Mouse (Mus musculus) layer of hippocampus, postnatal 10 days (tissue): ENCODE measurements around the gene Atp6v0e. TPM values are rescaled to one million over a fixed set of nuclear protein-coding genes. Genes with fewer than 3 reads are reported as not detected.
A peak's percentile ranks its signal among the peaks of the same experiment; 100 is the strongest.

Experiments used
- DNase-seq, 2 experiments: peaks; one replicate each; pipeline ENCODE4 v3.0.0; 2021; ENCODE audit warnings: low spot score in 2 of 2
- total RNA-seq, 2 experiments: library from RNA; stranded (reverse); gene quantifications; 2 replicates each; pipeline ENCODE4 v1.2.3; 2021

The Atp6v0e gene
- total RNA-seq, 2 experiments from 2014 or later: 35.5 to 38.6 TPM

DNA sequence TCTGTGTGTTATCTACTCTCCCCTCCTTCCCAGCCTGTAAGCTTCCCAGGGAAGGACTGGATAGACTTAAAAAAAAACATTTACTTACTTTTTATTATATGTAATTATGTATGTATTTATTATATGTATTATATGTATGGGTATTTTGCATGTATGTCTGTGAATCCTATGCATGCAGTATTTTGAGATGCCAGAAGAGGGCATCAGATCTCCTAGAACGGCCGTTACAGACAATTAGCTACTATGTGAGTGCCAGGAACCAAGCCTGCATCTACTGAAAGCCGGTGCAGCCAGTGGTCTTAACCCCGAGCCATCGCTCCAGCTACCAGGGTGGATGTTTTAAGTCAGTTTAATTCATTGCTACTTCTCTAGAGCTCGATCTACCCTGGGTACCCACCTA is 18.2 kb downstream of the Atp6v0e start:
- DNase-seq: no peak

DNA sequence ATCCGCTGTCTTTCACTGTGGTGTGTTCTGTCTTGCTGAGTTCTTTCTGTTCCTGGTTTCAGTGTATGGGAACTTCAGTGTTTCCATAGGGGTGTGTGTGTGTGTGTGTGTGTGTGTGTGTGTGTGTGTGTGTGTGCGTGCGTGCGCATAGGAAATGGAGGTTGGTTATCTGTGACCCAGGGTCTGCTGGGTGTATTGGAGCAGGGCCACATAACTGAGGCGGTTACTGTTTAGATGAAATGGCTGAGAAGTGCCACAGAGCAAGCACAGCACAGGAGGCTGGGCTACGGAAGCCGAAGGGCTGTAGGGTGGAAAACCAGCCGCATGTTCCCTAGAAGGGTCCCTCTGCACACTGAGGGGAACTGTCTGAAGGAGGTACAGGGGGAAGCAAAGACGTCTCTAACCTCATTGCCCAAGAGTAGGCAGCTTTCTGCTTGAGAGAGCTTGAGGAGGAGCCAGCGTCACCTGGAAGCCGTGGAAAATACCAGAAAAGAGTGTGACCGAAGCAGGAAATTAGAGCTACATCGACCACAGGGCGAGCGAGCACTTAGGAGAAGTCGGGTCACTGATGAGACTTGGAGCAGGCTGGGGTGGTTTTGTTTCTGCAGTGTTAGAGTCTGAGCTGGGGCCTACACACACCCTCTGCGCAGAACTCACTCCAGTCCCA is 23.4 kb downstream of the Atp6v0e start:
- DNase-seq: no peak

DNA sequence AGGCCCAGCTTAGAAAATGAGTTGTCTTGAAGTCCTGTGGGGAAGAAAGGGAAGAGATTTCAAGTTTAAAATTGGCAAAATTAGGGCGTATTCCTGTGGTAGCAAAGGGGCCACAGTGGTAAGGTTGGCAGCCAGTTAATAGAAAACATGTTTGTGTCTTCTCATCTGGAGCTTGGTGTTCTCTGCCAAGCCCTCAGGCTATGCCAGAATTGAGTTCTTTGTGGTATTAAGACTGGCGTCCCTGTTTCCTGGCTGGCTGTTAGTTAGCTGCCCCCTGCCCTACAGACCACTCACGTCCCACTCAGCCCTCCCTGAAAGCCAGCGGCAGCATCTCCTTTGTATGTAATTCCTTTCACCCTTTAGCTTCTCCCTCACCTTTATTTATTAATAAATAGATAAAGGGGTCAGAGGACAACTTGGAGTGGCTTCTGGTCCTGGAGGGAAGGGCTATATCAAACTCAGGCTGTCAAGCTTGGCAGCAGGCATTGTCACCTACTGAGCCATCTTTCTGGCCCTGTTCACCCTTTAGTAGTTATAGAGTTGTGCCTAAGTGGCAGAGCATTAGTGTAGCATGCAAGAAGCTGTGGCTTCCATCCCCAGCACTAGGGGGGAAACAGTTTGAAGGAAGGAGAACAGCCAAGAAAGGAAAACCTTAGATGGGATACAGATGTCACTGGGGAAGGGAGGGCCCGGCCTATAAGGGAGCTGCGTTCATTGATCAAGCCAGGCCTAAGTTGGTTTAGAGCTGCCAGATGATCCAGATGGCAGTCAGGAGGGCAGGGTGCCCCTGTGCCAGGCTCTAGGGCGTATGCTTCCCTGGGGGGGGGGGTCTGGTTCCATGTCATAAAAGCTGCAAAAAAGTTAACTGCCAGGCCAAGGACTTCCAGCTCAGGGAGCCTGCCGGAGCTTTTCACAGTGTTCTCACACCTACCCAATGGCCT is 26.0 kb downstream of the Atp6v0e start:
- DNase-seq: peak; percentile 51 to 62

DNA sequence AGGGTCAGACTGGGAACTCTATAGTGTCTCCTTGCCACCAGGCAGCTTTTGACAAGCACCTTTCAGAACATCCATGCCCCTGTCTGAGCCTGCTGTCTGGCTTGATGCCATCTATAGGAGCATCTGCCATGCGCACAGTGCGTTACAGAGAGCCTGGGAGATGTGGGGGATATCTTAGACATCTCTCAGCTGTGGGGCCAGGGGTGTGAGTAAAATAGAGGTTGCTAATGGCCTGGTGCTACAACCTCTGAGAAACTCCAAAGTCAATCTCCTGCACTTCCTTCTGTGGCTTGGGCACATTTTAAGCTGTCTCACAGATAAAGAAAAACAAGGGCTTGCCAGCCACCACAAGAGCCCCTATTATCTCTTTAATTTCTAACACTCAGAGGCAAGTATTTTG is 26.8 kb downstream of the Atp6v0e start:
- DNase-seq: no peak

DNA sequence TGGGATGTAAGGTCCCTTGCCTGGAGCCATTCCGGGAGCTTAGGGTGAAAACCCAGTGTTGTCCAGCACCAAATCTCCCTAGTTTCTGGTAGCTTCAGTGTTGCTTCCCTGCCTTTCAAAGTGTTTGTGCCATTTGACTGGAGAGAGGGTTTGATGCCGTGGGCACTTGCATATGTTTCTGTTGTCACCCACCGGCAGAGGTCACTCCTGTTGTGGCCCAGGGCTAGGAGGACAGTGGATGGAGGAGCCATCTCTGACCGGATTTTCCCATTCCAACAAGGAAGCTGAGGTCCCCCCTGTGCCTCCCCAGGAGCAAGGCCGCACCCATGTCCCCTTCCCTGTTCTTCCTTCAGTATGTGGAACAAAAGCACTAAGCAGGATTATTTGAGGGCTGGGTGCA is 27.2 kb downstream of the Atp6v0e start:
- DNase-seq: no peak

DNA sequence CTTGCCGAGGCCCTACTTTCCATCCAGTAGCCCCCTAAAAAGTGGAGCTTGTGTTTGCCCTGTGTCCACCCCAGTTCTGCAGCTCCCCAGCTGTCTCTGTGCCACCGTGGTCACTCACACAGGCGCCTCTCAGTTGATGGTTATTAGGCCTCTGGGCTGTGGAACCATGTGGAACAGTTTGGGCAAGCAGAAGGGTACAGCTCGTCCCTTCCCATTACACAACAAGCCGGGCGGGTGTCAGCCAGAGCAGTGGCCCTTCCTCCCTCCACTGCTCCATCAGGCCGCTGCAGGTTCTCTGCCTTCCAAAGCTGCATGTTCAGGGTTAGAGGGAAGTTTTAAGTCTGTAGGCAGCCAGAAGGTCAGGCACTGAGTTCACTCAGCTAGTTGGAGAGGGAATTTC is 28.1 kb downstream of the Atp6v0e start:
- DNase-seq: peak in 1 of 2 experiments; percentile 27

DNA sequence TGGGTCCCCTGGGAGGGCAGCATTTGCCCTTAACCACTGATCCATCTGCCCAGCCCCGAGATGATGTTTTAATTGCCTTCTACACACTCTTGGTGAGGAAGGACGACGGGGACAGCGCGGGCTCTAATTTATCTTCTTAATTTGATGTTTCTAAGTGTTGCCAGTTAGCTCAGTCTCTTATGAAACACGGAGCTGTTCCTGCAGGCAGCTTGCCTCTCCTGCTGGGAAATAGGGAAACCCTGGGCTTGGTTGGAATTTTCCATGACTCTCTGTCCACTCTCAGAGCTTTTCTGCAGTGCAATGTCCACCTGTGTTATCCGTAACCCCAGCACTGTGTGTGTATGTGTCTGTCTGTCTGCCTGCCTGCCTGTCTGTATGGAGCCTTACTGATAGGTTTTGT is 30.4 kb downstream of the Atp6v0e start:
- no peak for DNase-seq

DNA sequence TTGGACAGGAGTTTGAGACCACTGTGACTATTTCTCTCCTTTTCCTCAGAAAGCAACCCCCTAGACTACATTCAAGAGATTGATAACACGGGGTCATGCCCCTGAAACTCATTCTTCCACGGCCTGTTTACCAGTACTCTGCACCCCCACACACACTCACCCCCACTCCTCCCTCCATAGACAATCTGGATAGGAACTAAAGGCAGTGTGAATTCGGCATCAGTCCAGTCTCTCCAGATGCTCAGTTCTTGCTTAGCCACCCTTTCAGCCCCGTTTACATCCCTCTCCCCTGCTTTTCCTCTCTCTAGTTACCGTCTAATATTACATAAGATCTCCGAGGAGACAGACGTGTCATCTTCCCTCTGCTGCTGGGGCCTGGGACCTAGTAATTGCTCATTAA is 31.1 kb downstream of the Atp6v0e start:
- DNase-seq: peak in 1 of 2 experiments; percentile 24

DNA sequence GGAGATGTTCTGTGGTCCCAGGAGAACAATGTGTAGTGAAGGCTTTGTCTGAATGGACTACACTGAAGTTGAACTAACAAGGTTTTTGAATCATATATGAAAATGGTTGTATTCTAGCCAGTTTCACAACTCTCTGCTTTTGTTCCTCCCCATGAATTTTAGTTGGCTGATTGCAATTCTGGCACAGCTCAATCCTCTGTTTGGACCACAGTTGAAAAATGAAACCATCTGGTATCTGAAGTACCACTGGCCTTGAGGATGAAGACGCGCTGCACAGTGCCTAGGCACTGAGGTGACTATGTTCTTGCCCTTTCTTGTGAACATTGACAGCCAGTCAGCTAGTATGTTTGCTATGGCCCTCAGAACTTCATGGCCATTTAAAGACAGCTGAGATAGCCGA is 32.2 kb downstream of the Atp6v0e start:
- DNase-seq: no peak

DNA sequence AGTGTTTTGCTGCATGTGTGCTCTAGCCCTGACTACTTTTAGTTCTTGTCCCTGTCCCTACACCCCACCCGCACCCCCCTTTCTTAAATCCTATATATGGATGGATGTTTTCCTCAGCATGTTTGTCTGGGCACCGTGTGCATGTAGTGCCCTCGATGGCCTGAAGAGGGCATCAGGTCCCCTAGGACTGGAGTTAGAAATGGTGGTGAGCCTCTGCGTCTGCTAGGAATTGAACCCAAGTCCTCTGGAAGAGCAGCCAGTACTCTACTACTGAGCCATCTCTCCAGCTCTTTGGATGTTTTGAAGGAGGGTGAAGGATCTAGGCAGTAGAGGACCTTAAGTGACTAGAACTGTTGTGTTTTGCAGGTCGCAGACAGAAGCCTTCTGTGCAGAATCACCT is 35.8 kb downstream of the Atp6v0e start:
- no peak for DNase-seq

DNA sequence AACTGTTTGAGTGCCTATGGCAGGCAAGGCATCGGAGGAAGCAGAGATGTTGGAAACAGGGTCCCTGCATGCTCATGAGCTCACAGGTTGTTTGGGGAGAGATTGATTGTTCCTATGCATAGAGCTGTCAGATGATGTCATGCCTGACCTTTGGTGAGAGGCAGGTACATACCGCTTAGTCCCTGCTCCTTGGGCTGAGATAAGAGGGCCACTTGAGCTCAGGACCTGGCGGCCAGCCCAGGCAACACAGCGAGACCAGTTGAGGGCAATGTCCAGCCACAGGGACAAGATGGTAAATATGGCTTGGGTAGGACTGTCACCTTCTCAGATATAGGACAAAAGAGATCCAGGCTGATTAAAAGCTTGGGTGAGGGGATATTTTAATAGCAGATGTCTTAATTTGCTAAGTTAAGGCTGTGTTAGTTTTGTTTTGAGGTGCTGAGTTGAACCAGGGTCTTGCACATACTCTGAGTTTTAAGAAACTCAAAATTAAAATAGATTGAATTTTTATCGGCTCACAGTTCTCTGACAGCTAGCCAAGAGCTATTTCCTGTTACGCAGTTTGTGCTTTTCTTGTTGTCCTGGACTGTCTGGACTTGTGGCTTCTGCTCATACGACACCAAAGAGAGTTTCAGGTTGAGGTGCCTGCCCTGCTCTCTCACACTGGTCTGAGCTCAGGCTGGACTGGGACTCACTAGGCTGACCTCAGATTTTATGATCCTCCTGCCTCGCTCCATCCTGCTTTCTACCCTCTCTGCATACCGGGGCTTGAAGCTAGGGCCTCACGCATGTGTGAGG is 37.0 kb downstream of the Atp6v0e start:
- DNase-seq: no peak

DNA sequence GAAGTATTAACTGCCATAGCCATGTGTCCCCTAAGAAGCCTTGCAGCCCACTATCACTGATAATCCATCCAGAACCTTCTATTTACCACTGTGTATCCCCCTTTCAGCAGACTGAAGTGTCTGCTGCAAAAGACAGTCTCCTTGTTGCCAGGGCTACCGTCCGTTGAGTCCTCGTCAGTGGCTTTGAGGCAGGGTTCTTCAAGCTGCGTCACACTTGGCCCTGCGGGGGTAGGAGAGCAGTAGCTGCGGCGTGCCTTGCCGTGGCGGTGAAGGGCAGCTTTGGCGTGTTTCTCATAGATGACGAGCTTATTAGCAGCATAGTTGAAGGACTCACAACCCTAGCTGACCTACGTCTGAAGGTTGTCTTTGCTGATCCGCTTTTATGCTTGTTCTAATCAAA is 38.5 kb downstream of the Atp6v0e start:
- DNase-seq: no peak

DNA sequence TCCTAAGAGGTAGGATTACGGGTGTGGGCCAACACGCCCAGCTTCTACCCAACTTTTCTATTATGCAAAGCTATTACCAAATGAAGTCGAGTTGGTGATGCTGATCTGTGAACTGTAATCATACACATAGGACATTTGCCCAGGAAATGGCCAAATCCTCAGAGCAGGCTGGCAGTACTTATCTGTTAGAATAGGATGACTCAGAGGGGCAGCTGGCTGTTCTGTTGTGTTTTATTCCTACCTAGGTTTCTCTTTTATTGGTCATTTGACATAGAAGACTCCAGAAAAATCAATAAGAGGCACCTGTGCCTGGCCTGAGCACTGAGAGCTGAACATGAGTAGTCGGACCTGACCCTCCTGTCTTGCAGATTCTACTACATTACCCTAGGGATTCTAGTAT is 39.6 kb downstream of the Atp6v0e start:
- no peak for DNase-seq

DNA sequence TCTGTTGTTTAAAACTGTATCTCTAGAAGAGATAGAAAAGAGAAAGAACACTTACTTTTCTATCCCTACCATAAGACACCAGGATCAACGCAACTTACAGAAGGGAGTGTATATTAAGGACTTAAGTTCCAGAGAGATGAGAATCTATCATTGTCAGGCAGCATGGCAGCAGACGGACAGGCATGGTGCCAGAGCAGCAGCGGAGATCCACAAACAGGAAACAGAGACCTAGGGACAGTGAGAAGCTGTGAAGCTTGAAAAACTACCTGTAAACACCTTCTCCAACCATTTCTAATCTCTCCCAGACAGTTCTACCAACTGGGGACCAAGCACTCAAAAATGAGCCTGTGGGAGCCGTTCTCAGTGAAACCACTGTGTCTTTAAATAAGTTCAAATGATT is 40.6 kb downstream of the Atp6v0e start:
- DNase-seq: no peak

DNA sequence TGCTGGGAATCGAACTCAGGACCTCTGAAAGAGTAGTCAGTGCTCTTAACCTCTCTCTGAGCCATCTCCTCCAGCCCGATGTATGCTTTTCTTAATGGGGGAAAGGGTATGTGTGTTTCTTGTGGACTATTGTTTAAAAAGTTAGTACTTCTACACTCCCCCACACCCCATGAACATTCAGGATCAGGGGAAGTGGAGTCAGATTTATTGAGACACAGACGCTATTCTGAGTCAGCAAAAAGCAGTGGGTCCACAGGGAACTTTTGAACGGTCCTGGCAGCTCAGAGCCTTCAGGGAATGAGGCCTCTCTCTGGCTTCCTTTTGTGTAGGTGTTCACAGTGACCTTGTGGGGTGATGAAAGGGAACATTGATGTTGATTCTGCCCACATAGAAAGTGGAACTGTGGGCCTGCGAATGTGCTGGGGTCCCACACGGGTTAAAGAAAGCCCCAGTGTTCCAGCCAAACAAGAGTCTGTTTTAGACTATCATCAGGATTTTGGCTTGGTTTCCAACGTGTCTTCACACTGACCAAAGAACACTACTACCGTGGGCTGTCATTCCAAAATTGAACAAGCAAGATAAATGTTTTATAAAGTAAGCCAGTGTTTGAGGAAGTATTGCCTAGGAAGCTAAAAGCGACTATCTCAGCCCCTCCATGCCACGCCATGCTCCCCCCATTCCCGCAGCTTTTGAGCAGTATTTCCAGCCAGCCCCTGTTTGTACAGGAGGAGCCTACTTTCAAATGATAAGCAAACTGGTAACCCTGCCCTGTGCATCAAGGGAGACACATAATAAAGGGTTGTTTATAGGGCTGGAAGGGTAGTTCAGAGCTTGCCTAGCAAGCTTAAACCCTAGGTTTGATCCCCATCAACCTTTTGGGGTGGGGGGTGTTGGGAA is 42.7 kb downstream of the Atp6v0e start:
- no peak for DNase-seq

DNA sequence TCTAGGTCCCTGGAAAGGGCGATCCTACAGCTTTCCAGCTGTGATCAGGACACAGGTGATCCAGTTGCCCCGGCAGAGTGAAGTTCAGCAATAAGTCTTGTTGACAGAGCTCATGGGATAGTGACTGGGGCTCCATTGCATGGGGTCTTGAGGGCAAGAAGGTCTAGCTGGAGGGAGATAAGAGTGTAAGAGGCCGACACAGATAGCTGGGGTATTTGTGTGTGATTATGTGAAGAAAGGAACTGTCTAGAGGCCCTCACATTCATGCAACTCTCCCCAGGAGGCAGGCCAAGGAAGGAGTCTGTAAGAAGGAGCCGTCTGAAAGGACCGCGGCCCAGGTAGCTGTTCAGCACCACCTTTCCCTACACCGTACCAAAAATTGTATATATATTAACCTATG is 44.0 kb downstream of the Atp6v0e start:
- no peak for DNase-seq

DNA sequence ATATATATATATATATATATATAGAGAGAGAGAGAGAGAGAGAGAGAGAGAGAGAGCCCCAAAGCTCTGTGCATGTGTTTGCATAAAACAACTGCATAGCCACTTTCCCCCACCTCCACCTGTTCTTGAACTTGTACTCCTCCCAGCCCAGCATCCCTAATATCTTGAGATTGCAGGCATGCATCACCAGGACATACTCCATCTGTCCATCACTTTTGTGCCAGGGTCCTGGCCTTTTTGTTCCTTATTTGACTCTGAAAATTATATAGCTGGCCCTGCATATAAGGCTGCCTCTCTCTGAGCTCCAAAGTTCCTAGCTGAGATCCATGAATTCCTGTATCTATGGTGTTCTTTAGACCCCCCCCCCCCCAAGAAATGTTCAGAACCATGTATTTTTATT is 45.5 kb downstream of the Atp6v0e start:
- DNase-seq: no peak

DNA sequence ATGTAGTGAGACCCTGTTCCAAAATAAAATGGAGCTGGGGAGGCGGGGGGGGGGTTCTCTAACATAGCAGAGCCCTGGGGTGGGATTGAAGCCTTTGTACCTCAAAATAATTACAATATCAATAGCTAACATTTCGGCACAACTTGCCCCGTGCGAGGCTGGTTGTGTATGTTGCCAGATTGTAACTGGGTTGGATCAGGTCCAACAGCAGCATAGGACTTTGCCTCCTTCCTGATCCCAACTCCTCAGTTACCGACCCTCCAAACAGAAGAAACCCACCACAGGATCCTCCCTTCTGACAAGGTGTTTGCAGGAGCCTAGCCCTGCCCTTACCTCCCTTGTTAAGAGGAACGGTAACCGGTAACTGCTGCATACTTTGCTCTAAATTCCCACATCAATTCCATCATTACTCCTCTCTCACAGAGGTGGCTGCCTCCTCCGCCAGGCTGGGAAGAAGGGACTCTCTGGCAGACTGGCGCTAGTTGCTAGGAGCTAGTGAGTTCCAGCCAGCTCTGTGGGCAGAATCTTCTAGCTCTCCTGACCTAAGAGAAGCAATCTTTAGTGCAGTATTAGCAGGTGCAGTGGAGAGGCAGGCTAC is 46.1 kb downstream of the Atp6v0e start:
- no peak for DNase-seq

DNA sequence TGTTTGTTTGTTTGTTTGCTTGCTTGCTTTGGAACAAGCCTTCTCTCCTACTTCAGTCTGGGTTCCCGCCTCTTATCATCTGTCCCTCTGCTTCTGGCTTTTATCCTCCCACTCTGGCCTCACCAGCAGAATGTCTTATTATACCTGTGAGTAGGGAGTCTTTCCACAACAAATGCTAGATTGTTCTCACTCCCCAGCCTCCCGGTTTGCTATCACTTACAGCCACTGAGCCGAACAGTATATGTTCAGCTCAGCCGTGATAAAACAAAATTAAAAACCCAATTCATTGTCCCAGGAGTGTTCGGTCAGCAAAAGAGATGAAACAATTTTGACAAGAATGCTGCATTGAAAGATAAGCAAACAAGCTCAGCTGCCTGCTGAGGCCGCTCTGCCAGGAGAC is 47.0 kb downstream of the Atp6v0e start:
- no peak for DNase-seq

DNA sequence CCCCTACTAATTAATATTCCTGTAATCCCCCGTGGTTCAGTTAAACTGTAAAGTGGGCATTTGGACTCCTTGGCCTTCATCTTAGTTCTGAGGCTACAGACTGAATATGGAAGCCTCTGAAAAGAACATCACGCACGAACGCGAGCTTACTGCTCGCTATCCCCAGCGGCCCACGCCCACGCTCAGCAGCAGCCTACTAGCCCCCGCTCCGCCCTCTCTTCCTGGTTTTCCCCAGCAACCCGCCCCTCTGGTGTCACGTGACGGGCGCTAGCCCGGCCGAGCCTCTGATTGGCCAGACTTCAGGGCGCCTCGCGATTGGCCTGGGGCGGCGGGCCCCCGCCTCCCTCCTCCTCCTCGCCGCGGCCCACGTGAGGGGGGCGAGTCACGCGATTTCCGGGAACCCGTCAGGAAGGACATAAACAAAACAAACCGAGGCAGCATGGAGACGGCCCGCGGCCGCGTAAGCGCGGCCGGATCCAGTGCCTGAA is 52.3 kb downstream of the Atp6v0e start, which contains the start of gene Crebrf:
TSS of gene Crebrf (plus strand) at position 380 of the 488 bp plus-strand sequence.
- DNase-seq: peak; percentile 98 to 99
